Mouse (Mus musculus): ENCODE results near the gene Shank2. TPM values are rescaled to one million over a fixed set of nuclear protein-coding genes. Genes with fewer than 3 reads are reported as not detected.
A peak's percentile ranks its signal among the peaks of the same experiment; 100 is the strongest.

Gene Shank2
- polyA plus RNA-seq, 1 experiment from 2014 or later = 5.8 TPM

- Histone ChIP-seq H3K4me1 (replicated peaks) (no peaks in the 10 kb centered on the region), H3K9ac (replicated peaks) (no peak overlapping the region), H3K36me3 (no peaks in the 10 kb centered on the region), H3K9me3 (peaks cover 5% of the 10 kb centered on the region; the same call in 1 of the 2 replicates), H3K27ac (no peak overlapping the region), H3K4me2 (replicated peaks) (no peak overlapping the region), H3K27me3 (no peaks in the 10 kb centered on the region), H3K4me3 (replicated peaks) (no peak overlapping the region)
- ATAC-seq = no peak
- 90% methylated on average over 3 of the region's 3 CpGs for WGBS
These were observed 2.7 kb upstream of the Shank2 start for GRCm38 (mm10) chr7:143999073-143999472.

DNA sequence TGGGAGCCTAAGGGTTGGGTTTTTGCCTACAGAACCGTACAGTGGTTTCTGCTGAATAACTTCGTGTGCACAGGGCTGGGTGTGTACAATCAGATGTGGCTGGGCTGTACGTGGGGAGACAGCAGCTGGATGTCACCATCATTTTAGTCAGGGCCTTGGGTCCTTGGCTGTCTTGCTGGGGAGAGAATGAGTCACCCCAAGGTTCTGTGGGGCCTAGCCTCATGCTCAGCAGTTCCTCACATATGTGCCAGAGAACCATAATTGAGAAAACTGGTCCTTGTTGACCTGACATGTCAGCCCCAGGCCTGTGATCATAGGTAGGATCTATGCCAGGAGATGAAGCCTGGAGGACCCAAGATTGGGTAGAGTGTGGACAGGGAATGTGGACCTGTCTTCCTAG, 1.7 kb downstream of the Shank2 start:
- ATAC-seq = no peak
- no peak overlapping the region for H3K4me3 ChIP-seq (replicated peaks)
- H3K9me3 ChIP-seq = no peaks in the 10 kb centered on the region
- no peaks in the 10 kb centered on the region for H3K36me3 ChIP-seq
- 82% methylated on average over 3 of the region's 3 CpGs for WGBS
- no peak overlapping the region for H3K4me2 ChIP-seq (replicated peaks)
- no peaks in the 10 kb centered on the region for H3K4me1 ChIP-seq (replicated peaks)
- no peaks in the 10 kb centered on the region for H3K27me3 ChIP-seq
- H3K27ac ChIP-seq = no peak overlapping the region
- H3K9ac ChIP-seq (replicated peaks) = no peak overlapping the region

DNA sequence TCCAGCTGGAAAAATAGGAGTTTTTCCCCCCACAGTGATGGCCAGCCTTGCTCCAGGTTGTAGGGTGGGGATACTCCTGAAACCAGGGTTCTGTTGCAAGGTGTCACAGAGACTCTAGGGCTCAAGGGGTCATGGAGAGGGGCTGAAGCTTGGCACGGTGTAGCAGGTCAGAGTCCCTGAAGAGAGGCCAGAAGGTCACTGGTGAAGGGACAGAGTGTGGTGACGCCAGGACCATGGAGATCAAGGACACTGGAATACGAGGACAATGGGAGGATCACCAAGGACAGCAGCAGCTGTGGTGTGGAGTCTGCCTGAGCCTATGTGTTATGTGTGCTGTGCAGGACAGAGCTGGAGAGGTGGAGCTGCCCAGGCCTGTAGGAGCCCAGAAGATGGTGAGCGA, 6.4 kb downstream of the Shank2 start:
- no peaks in the 10 kb centered on the region for H3K9me3 ChIP-seq
- no peak overlapping the region for H3K27ac ChIP-seq
- ATAC-seq = no peak
- no peaks in the 10 kb centered on the region for H3K27me3 ChIP-seq
- no peak overlapping the region for H3K4me2 ChIP-seq (replicated peaks)
- 80% methylated on average over 4 of the region's 4 CpGs for WGBS
- H3K4me3 ChIP-seq (replicated peaks) = no peak overlapping the region
- no peak overlapping the region for H3K9ac ChIP-seq (replicated peaks)
- H3K4me1 ChIP-seq (replicated peaks) = no peaks in the 10 kb centered on the region
- H3K36me3 ChIP-seq = no peaks in the 10 kb centered on the region

- H3K9ac ChIP-seq (replicated peaks) = no peak overlapping the region
- H3K36me3 ChIP-seq = no peaks in the 10 kb centered on the region
- 83% methylated on average over 4 of the region's 4 CpGs for WGBS
- H3K4me2 ChIP-seq (replicated peaks) = no peak overlapping the region
- no peak overlapping the region for H3K27ac ChIP-seq
- no peak overlapping the region for H3K4me3 ChIP-seq (replicated peaks)
- no peaks in the 10 kb centered on the region for H3K27me3 ChIP-seq
- H3K4me1 ChIP-seq (replicated peaks) = no peaks in the 10 kb centered on the region
- ATAC-seq = no peak
- H3K9me3 ChIP-seq = no peaks in the 10 kb centered on the region
These were observed 7.3 kb downstream of the Shank2 start for GRCm38 (mm10) chr7:144008985-144009384.

DNA sequence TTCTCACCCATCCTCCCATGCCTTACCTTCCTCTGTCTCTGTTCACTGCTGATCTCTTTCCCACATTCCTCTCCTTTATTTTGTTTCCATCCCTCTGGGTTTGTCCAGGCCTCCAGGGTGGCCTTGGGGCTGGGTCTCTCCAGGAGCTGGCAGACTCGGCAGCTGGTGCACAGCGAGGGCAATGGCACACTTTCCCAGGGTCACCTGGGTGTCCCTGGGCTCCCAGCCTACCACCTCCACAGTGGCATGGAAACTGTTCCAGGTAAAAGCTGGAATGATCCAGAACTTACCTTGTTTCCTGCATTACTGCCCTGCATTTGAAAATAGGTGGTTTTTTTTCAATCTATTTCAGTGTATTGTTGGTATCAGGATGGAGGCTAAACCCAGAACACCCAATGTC, 12.8 kb downstream of the Shank2 start:
- Histone ChIP-seq H3K4me3 (replicated peaks) (no peak overlapping the region), H3K4me2 (replicated peaks) (no peak overlapping the region), H3K4me1 (replicated peaks) (no peaks in the 10 kb centered on the region), H3K9me3 (no peaks in the 10 kb centered on the region), H3K27ac (no peak overlapping the region), H3K9ac (replicated peaks) (no peak overlapping the region), H3K27me3 (no peaks in the 10 kb centered on the region), H3K36me3 (no peaks in the 10 kb centered on the region)
- 73% methylated on average over 2 of the region's 2 CpGs for WGBS
- ATAC-seq = no peak

DNA sequence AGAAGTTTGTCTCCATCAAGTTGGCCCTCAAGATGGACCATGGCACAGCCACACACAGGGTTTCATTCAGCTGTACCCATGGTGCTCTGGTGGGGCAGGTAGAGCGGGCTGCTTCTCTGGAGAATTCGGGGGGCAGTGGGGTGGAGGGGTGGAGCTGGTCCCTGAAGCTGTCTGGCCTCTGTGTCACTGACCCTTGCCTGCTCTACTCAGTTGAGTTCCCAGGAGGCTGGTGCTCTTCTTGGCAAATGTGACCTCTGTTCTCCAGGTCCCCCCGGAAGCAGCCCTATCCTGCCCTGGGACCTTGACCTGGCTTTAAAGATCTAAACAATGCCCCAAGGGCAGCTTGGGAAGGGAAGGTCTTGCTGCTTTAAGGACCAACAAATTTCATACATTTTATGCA, 20.1 kb downstream of the Shank2 start:
- no peaks in the 10 kb centered on the region for H3K27me3 ChIP-seq
- no peaks in the 10 kb centered on the region; the same call in 1 of the 2 replicates for H3K9me3 ChIP-seq
- WGBS = 93% methylated on average over 3 of the region's 3 CpGs
- ATAC-seq = no peak
- H3K4me1 ChIP-seq (replicated peaks) = no peaks in the 10 kb centered on the region
- H3K4me2 ChIP-seq (replicated peaks) = no peak overlapping the region
- H3K9ac ChIP-seq (replicated peaks) = no peak overlapping the region
- no peaks in the 10 kb centered on the region for H3K36me3 ChIP-seq
- H3K4me3 ChIP-seq (replicated peaks) = no peak overlapping the region
- H3K27ac ChIP-seq = no peak overlapping the region

DNA sequence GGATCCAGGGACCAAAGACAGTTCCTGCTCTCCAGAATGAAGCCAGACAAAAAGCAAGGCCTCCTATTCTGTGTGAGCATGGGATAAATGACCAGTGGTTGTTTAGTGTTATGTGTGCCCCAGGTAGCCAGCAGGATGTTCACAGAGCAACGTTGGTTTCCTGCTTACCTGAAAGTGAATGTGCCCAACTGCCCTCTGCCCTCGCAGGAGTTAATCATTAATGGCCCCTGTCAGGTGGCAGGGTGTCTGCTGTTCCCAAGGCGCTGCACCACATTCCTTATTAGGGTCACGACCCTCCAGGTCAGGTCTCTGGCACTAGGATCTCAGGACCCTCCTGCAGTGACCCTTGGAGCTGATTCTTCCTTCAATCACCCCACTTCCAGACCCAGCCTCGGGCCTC, 21.0 kb downstream of the Shank2 start:
- Histone ChIP-seq H3K4me3 (replicated peaks) (no peak overlapping the region), H3K4me2 (replicated peaks) (no peak overlapping the region), H3K36me3 (no peaks in the 10 kb centered on the region), H3K27me3 (no peaks in the 10 kb centered on the region), H3K9me3 (no peaks in the 10 kb centered on the region; the same call in 1 of the 2 replicates), H3K27ac (no peak overlapping the region), H3K9ac (replicated peaks) (no peak overlapping the region), H3K4me1 (replicated peaks) (no peaks in the 10 kb centered on the region)
- WGBS = 59% methylated on average over 5 of the region's 5 CpGs
- no peak for ATAC-seq

DNA sequence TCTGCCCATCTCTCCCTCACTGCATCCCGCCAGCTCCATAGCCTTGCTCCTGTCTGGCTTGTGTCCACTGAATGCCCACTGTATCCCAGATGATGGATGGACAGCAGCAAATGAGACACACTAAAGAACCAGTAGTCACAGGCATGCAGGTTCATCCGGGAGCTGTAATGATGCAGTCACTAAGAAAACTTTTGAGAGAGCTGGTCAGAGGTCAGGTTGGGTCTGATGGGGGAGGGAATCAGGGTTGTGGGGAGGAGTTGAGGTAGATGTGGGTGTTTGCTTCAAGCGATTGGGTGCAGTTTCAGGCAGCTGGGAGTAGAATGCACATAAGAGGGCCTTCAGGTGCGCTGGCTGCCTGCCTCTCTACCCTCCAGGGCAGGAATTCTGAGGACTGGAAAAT, 21.8 kb downstream of the Shank2 start:
- Histone ChIP-seq H3K4me1 (replicated peaks) (no peaks in the 10 kb centered on the region), H3K4me2 (replicated peaks) (no peak overlapping the region), H3K36me3 (no peaks in the 10 kb centered on the region), H3K9me3 (no peaks in the 10 kb centered on the region; the same call in 1 of the 2 replicates), H3K27me3 (no peaks in the 10 kb centered on the region), H3K4me3 (replicated peaks) (no peak overlapping the region), H3K9ac (replicated peaks) (no peak overlapping the region), H3K27ac (no peak overlapping the region)
- WGBS = 73% methylated on average over 4 of the region's 4 CpGs
- no peak for ATAC-seq

DNA sequence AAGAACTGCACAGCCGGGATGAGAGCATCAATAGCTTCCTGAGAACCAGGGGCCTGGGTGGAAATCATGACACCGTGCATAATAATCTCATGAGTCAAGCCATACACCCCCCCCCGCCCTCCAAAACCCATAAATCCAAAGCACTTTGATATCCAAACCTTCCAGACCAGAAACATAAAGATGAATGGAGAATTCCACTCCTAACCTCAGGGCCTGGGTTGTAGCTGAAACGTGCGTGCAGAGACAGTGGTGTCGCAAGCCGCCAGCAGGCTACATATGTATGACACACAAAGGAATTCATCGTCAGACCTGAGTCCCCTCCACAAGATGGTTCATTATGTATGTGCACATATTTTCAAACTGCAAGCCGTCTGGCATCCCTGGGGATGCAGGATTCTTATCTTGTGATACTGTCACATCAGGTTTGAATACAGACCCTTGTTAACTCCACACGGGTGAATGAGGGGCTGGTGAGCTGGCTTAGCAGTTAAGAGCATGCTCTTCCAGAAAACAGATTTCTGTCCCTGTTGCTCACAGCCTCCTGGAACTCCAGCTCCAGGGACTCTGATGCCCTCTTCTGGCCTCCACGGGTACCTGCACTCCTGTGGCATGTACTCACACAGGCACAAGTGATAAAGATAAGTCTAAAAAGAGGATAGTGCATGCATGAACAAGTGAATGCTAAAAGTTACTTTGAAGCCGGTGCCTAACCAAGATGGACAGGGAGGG, 24.5 kb downstream of the Shank2 start:
- Histone ChIP-seq H3K36me3 (no peaks in the 10 kb centered on the region), H3K4me2 (replicated peaks) (no peak overlapping the region), H3K27me3 (no peaks in the 10 kb centered on the region), H3K4me3 (replicated peaks) (no peak overlapping the region), H3K4me1 (replicated peaks) (no peaks in the 10 kb centered on the region), H3K27ac (no peak overlapping the region), H3K9ac (replicated peaks) (no peak overlapping the region), H3K9me3 (no peaks in the 10 kb centered on the region; the same call in 1 of the 2 replicates)
- no peak for ATAC-seq
- 87% methylated on average over 12 of the region's 12 CpGs for WGBS

GRCm38 (mm10) chr7:144029246-144029645, 27.5 kb downstream of the Shank2 start:
- Histone ChIP-seq H3K9ac (replicated peaks) (no peak overlapping the region), H3K36me3 (no peaks in the 10 kb centered on the region), H3K4me2 (replicated peaks) (no peak overlapping the region), H3K27ac (no peak overlapping the region), H3K4me1 (replicated peaks) (no peaks in the 10 kb centered on the region), H3K4me3 (replicated peaks) (no peak overlapping the region), H3K9me3 (no peaks in the 10 kb centered on the region; the same call in 1 of the 2 replicates), H3K27me3 (no peaks in the 10 kb centered on the region)
- ATAC-seq = no peak
- 64% methylated on average over 5 of the region's 5 CpGs for WGBS

GRCm38 (mm10) chr7:144030796-144031195, 29.1 kb downstream of the Shank2 start:
- Histone ChIP-seq H3K9me3 (no peaks in the 10 kb centered on the region; the same call in 1 of the 2 replicates), H3K9ac (replicated peaks) (no peak overlapping the region), H3K4me1 (replicated peaks) (no peaks in the 10 kb centered on the region), H3K27ac (no peak overlapping the region), H3K4me2 (replicated peaks) (no peak overlapping the region), H3K27me3 (no peaks in the 10 kb centered on the region), H3K4me3 (replicated peaks) (no peak overlapping the region), H3K36me3 (no peaks in the 10 kb centered on the region)
- WGBS = 72% methylated on average over 11 of the region's 11 CpGs
- ATAC-seq = no peak

DNA sequence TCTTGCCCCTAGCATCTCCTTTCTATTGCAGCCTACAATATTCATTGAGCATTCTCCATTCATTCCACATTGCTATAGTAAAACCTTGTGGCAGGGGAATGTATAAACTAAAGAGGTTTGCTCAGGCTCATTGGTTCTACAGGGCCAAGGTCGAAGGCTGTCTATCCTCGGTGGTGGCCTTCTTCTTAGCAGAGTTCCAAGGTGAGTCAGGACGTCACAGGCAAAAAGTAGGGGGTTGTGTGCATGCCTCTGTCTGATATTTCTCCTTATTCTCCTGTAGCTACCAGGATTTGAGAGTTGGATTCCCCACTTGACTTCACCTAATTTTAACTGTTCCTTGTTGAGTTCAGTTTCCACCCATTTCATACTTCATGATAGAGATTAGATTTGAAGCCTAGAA, 29.9 kb downstream of the Shank2 start:
- Histone ChIP-seq H3K4me2 (replicated peaks) (no peak overlapping the region), H3K4me1 (replicated peaks) (no peaks in the 10 kb centered on the region), H3K9me3 (no peaks in the 10 kb centered on the region), H3K9ac (replicated peaks) (no peak overlapping the region), H3K4me3 (replicated peaks) (no peak overlapping the region), H3K27me3 (no peaks in the 10 kb centered on the region), H3K36me3 (no peaks in the 10 kb centered on the region), H3K27ac (no peak overlapping the region)
- WGBS = 88% methylated on average over 3 of the region's 3 CpGs
- ATAC-seq = no peak

GRCm38 (mm10) chr7:144037541-144037940, 35.8 kb downstream of the Shank2 start:
- 93% methylated on average over 11 of the region's 11 CpGs for WGBS
- H3K36me3 ChIP-seq = no peaks in the 10 kb centered on the region
- no peak overlapping the region for H3K4me3 ChIP-seq (replicated peaks)
- 0 out of 2 replicates have a peak, but pooled peaks cover 3% of the 10 kb centered on the region for H3K27me3 ChIP-seq
- H3K4me2 ChIP-seq (replicated peaks) = no peak overlapping the region
- H3K27ac ChIP-seq = peak overlapping the region; percentile 79
- no peak for ATAC-seq
- H3K4me1 ChIP-seq (replicated peaks) = peaks cover 25% of the 10 kb centered on the region
- H3K9me3 ChIP-seq = no peaks in the 10 kb centered on the region
- H3K9ac ChIP-seq (replicated peaks) = no peak overlapping the region

Data from midbrain, embryonic 13.5 days (tissue).